14 mouse cellular contexts compared by ENCODE assay signal in genomic region chr17:49690607-49691454, GRCm38 (mm10).
A peak's percentile ranks its signal among the peaks of the same experiment; 100 is the strongest.
DNase-seq lines count a peak whose midpoint lies in the region; ATAC-seq lines count a peak whose summit lies in the region.
"Had no signal": no experiment of that assay in that cellular context is flagged by ENCODE, and none has a peak within 500 bp of the region (broad histone marks: within the 10 kb centered on the region; RNA-seq: fewer than 3 reads in every experiment).

No protein-coding gene starts in this region.

- H3K4me3 ChIP-seq in midbrain, embryonic 14.5 days (replicated peaks; ENCODE audit: low read depth, low read length) = no peak overlapping the region
- no peak overlapping the region for H3K4me3 ChIP-seq in midbrain, embryonic 10.5 days
- no peak overlapping the region for H3K4me3 ChIP-seq in heart, embryonic 15.5 days
- no peak overlapping the region for H3K4me3 ChIP-seq in stomach, embryonic 16.5 days (replicated peaks; ENCODE audit: low read length)
- H3K4me3 ChIP-seq: hindbrain, embryonic 15.5 days had no signal

- H3K9me3 ChIP-seq in midbrain, embryonic 14.5 days (ENCODE audit: control insufficient read depth, low read length) = no peaks in the 10 kb centered on the region
- no peaks in the 10 kb centered on the region for H3K9me3 ChIP-seq in midbrain, embryonic 10.5 days (replicated peaks)
- H3K9me3 ChIP-seq in heart, embryonic 15.5 days (replicated peaks) = no peaks in the 10 kb centered on the region
- H3K9me3 ChIP-seq in stomach, embryonic 16.5 days (replicated peaks; ENCODE audit: control insufficient read depth, low read length) = no peaks in the 10 kb centered on the region
- H3K9me3 ChIP-seq: hindbrain, embryonic 15.5 days had no signal

- no peak for ATAC-seq in midbrain, embryonic 14.5 days (ENCODE audit: low FRiP score, low TSS enrichment)
- ATAC-seq in heart, embryonic 15.5 days (replicated peaks; ENCODE audit: insufficient number of reproducible peaks, insufficient read depth, low FRiP score, low read depth) = peak; percentile 70
- ATAC-seq in stomach, embryonic 16.5 days (ENCODE audit: insufficient read depth, low FRiP score) = peak; percentile 33; the same call in 1 of the 2 replicates

- 44% methylated on average over 10 of the region's 10 CpGs for WGBS in midbrain, embryonic 14.5 days
- WGBS in midbrain, embryonic 10.5 days = 80% methylated on average over 10 of the region's 10 CpGs
- 26% methylated on average over 10 of the region's 10 CpGs for WGBS in heart, embryonic 15.5 days
- WGBS in stomach, embryonic 16.5 days = 41% methylated on average over 10 of the region's 10 CpGs

- no peaks in the 10 kb centered on the region for H3K36me3 ChIP-seq in midbrain, embryonic 14.5 days (ENCODE audit: control insufficient read depth, insufficient read depth, low read length)
- no peaks in the 10 kb centered on the region for H3K36me3 ChIP-seq in midbrain, embryonic 10.5 days
- no peaks in the 10 kb centered on the region for H3K36me3 ChIP-seq in heart, embryonic 15.5 days
- H3K36me3 ChIP-seq in stomach, embryonic 16.5 days (ENCODE audit: control insufficient read depth, insufficient read depth, low read length) = no peaks in the 10 kb centered on the region
- H3K36me3 ChIP-seq: hindbrain, embryonic 15.5 days had no signal

- no peak overlapping the region for H3K9ac ChIP-seq in midbrain, embryonic 14.5 days (replicated peaks; ENCODE audit: low read length)
- H3K9ac ChIP-seq in heart, embryonic 15.5 days = no peak overlapping the region
- no peak overlapping the region for H3K9ac ChIP-seq in stomach, embryonic 16.5 days (ENCODE audit: low read length)
- H3K9ac ChIP-seq: hindbrain, embryonic 15.5 days; liver, embryonic 14.5 days had no signal

- H3K4me1 ChIP-seq in midbrain, embryonic 14.5 days (ENCODE audit: control insufficient read depth, insufficient read depth, low read length) = no peaks in the 10 kb centered on the region
- H3K4me1 ChIP-seq in midbrain, embryonic 10.5 days = peaks cover 12% of the 10 kb centered on the region; the same call in 1 of the 2 replicates
- H3K4me1 ChIP-seq in heart, embryonic 15.5 days (replicated peaks) = peaks cover 12% of the 10 kb centered on the region
- peaks cover 12% of the 10 kb centered on the region for H3K4me1 ChIP-seq in stomach, embryonic 16.5 days (ENCODE audit: control insufficient read depth, insufficient read depth, low read length)

- peak; percentile 7 to 11 for DNase-seq in heart, adult 18-20 months
- DNase-seq in heart, adult 11 months = no peak
- peak; percentile 65 for DNase-seq in midbrain, embryonic 14.5 days
- no peak for DNase-seq in midbrain, embryonic 10.5 days (ENCODE audit: low spot score)
- DNase-seq in spleen, adult 12 weeks (ENCODE audit: low spot score) = no peak
- DNase-seq in thymus, postnatal 10 days (ENCODE audit: low spot score in 2 of 2) = no peak
- DNase-seq: adrenal gland, postnatal 10 days; cerebellum, postnatal 14 days; layer of hippocampus, adult 9-11 months; thymus, postnatal 36 days had no signal

- H3K4me2 ChIP-seq in midbrain, embryonic 14.5 days (ENCODE audit: low read length) = no peak overlapping the region
- H3K4me2 ChIP-seq in heart, embryonic 15.5 days = peak overlapping the region; percentile 3
- no peak overlapping the region for H3K4me2 ChIP-seq in stomach, embryonic 16.5 days (ENCODE audit: low read depth, low read length)
- H3K4me2 ChIP-seq: hindbrain, embryonic 15.5 days had no signal

- H3K27me3 ChIP-seq in midbrain, embryonic 14.5 days (ENCODE audit: control insufficient read depth, insufficient read depth, low read length) = no peaks in the 10 kb centered on the region
- H3K27me3 ChIP-seq in midbrain, embryonic 10.5 days (ENCODE audit: low read depth, poor library complexity, severe bottlenecking) = no peaks in the 10 kb centered on the region
- no peaks in the 10 kb centered on the region for H3K27me3 ChIP-seq in heart, embryonic 15.5 days
- H3K27me3 ChIP-seq in stomach, embryonic 16.5 days (ENCODE audit: control insufficient read depth, insufficient read depth, low read length) = no peaks in the 10 kb centered on the region
- H3K27me3 ChIP-seq: hindbrain, embryonic 15.5 days had no signal

- H3K27ac ChIP-seq in midbrain, embryonic 14.5 days (replicated peaks; ENCODE audit: low read depth, low read length) = no peak overlapping the region
- no peak overlapping the region for H3K27ac ChIP-seq in midbrain, embryonic 10.5 days (replicated peaks)
- H3K27ac ChIP-seq in heart, embryonic 15.5 days = peak overlapping the region; percentile 55
- no peak overlapping the region for H3K27ac ChIP-seq in stomach, embryonic 16.5 days (ENCODE audit: low read length)
- H3K27ac ChIP-seq: hindbrain, embryonic 15.5 days; liver, embryonic 14.5 days had no signal

Comparison
In these comparisons a context has a peak if more than half of its experiments do, and no peak if none do; other contexts are left out.
1. DNase-seq: peak in heart, adult 18-20 months (2 of 2) and midbrain, embryonic 14.5 days (single experiment); none in heart, adult 11 months (single experiment), midbrain, embryonic 10.5 days (single experiment), spleen, adult 12 weeks (single experiment) and thymus, postnatal 10 days (0 of 2).